Mouse (Mus musculus): ENCODE measurements around the gene Agap1.
A peak's percentile ranks its signal among the peaks of the same experiment; 100 is the strongest.

The Agap1 gene

DNA sequence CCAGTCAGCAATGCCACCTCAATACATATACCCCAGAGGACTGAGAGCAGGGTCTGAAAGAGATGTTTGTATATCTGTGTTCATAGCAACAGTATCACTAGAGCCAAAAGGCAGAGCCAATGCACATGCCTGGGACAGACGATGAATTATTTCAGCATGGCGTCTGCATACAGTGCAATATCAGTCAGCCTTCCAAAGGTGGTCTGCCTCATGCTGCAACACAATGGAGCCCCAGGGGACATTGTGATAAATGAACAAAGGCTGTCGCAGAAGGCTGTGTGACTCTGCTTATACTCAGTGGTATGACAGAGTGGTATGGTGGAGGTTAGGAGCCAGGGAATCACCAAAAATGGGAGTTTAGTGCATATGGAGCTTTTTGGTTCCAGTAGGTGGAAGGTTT is 10.6 kb upstream of the Agap1 start:
- no peaks in the 10 kb centered on the region for H3K27me3 ChIP-seq (ENCODE audit: control insufficient read depth, insufficient read depth, low read length, poor library complexity, severe bottlenecking)

DNA sequence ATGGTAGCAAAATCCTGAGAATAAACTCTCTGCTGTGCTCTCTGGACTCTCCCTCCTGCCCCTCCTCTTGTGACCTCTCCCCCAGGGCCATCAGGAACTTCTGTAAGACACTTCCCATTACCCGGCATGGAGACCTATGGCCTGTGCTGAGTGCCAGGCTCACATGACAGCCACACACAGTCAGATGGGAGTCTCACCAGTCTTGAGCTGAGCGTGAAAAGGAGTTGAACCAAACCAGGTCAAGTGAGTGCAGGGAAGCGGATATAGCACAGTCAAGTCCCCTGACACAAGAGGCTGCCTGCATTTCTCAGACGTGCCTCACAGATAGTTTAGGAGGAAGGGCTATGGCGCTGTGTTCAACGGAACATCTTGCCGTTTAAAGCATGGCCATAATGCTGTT is 4.5 kb upstream of the Agap1 start:
- Histone ChIP-seq H3K27me3 (ENCODE audit: control insufficient read depth, insufficient read depth, low read length, poor library complexity, severe bottlenecking) (no peaks in the 10 kb centered on the region), H3K36me3 (ENCODE audit: control insufficient read depth, insufficient read depth, low read length, poor library complexity, severe bottlenecking) (no peaks in the 10 kb centered on the region)
- DNase-seq (ENCODE audit: low read depth, low spot score): peak; percentile 3

More for the DNA sequence above, 10.6 kb upstream of the Agap1 start:
- H3K36me3 ChIP-seq (ENCODE audit: control insufficient read depth, insufficient read depth, low read length, poor library complexity, severe bottlenecking): no peaks in the 10 kb centered on the region
- DNase-seq (ENCODE audit: low read depth, low spot score): no peak

DNA sequence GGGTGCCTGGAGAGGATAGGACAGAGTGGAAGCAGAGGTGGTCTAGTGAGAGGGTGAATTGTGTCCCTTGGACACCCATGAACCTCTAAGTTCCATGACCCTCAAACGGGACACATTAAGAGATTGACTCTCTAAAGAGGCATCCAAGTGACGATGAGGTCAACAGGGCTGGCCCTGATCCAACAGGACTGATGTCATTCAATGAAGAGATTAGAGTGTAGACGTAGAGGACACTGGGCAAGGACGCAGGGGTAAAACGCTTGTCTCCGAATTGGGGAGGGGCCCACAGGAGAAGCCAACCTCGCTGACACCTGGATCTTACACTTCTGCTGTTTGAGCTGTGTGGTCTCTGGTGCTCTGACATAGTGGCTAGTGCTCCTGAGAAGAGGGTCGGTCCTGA is 2.5 kb upstream of the Agap1 start:
- no peak for DNase-seq (ENCODE audit: low read depth, low spot score)
- H3K36me3 ChIP-seq (ENCODE audit: control insufficient read depth, insufficient read depth, low read length, poor library complexity, severe bottlenecking): no peaks in the 10 kb centered on the region
- H3K27me3 ChIP-seq (ENCODE audit: control insufficient read depth, insufficient read depth, low read length, poor library complexity, severe bottlenecking): no peaks in the 10 kb centered on the region

DNA sequence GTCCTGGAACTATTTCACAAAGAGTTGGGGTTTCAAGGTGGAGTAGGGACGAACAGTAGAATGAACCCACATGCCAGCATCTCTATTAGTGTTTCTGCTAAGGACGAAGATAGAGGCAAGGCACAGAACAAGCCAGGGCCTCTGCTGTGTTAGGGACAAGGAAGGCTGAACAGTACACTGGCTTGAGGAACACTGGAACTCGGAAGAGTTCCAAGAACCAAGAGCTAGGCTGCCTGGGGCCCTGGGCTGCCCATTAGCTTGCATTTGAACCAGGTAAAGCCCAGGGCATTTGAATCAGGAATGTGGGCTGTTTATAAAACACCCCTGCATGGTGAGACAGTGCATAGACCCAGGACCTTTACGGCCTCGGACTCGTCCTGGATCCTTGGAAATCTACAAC is 940 bp upstream of the Agap1 start:
- DNase-seq (ENCODE audit: low read depth, low spot score): no peak
- Histone ChIP-seq H3K36me3 (ENCODE audit: control insufficient read depth, insufficient read depth, low read length, poor library complexity, severe bottlenecking) (no peaks in the 10 kb centered on the region), H3K27me3 (ENCODE audit: control insufficient read depth, insufficient read depth, low read length, poor library complexity, severe bottlenecking) (no peaks in the 10 kb centered on the region)

DNA sequence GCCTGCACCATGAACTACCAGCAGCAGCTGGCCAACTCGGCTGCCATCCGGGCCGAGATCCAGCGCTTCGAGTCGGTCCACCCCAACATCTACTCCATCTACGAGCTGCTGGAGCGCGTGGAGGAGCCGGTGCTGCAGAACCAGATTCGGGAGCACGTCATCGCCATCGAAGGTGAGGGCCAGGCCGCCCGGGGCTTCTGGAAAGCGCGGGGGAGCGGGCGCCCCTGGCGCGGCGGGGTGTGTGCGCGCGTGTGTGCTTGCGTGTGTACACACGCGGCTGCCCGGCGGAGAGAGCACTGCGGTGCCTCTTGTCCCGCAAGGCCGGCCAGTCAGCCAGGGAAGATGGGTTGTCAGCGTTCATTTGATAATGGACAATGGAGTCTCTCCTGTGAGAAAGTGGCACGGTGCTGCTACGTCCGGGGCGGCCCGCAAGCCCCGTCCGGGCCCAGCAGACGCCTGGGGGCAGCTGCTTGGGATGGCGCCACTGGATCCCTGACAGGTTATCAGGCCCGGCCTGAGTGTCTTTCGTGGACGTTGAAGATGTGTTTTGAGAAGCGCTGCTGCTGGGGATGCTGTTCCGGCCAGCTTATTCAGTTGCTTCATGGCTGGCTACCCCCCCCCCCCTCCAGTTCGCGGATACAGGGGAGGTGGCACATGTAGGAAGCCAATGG is 950 bp downstream of the Agap1 start:
- no peaks in the 10 kb centered on the region for H3K36me3 ChIP-seq (ENCODE audit: control insufficient read depth, insufficient read depth, low read length, poor library complexity, severe bottlenecking)
- no peak for DNase-seq (ENCODE audit: low read depth, low spot score)
- no peaks in the 10 kb centered on the region for H3K27me3 ChIP-seq (ENCODE audit: control insufficient read depth, insufficient read depth, low read length, poor library complexity, severe bottlenecking)

DNA sequence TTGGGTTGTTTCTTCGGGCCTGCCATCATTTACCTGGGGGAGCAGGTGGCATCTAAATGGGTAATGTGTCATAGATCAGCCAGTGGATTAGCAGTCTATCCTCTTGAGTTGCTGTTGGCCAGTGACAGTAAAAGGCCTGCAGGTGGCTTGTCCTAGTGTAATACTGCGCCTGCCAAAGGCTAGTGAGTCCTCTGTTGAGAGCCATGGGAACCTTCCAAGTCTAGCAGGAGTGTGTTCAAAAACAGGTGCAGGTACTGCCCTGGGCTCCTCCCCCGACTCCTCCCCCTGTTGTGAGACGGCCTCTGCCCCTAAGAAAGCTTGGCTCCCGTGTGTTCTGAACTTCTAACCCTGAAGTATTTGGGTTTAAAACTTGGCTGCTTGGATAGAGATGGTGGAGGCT is 1.9 kb downstream of the Agap1 start:
- no peaks in the 10 kb centered on the region for H3K27me3 ChIP-seq (ENCODE audit: control insufficient read depth, insufficient read depth, low read length, poor library complexity, severe bottlenecking)
- DNase-seq (ENCODE audit: low read depth, low spot score): no peak
- H3K36me3 ChIP-seq (ENCODE audit: control insufficient read depth, insufficient read depth, low read length, poor library complexity, severe bottlenecking): no peaks in the 10 kb centered on the region

DNA sequence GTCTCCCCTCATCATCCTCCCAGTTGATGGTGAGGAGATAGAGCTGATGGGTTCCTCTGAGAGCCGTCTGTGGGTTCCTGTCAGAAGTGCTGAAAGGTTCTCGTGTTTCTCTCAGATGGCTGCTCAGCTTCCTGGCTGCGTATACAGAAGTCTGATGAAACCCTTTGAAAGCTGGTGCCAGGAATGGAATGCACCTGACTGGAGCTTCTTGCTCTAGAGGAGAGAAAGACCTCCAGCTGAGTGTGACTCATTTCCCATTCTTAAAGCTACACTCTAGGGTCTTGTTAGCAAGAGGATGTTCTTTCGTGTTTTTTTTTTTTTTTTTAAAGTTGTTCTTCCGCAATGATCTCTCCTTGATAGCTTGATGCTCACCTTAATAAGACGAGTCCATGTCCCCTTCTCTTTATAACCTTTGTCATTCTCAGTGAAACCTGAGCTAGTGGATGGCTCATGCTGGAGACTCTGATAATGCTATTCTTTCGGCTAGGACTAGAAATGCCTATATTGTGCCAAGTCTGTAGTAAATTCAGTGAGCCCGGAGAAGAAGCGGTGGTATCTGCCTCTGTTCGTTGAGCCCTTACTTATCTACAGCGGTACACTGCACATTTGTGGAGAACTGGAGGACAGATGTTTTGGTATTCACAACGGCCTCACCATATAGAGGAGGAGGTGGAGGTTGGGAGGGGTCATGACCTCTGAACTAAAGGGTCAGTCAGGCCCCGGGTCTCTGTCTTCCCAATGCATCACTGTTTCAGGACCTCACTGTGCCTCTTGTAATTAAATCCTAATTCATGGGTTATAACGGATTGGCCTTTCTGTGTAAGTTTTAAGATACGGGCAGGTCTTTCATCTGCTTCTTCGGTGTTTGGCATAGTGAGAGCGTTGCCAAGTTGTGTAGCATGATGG is 2.8 kb downstream of the Agap1 start:
- H3K27me3 ChIP-seq (ENCODE audit: control insufficient read depth, insufficient read depth, low read length, poor library complexity, severe bottlenecking): no peaks in the 10 kb centered on the region
- H3K36me3 ChIP-seq (ENCODE audit: control insufficient read depth, insufficient read depth, low read length, poor library complexity, severe bottlenecking): no peaks in the 10 kb centered on the region
- DNase-seq (ENCODE audit: low read depth, low spot score): no peak

DNA sequence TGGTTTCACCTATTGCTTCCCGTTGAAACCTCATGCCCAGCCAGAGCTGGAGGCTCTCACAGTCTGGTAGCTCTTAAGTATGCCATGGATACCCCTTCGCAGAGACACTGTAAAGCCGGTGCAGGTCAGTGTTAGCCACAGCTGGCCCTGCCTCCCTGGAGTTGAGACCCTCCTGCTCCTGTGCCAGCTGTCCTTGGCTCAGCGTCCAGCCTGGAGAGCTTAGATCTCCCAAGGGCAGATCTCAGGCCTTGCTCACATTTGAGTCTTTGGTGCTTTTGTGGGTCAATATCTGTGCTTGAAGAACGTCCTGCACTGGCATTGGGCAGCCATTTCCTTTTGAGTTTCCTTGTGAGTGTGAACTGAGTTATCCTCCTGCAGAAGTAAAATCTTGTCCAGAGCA is 7.3 kb downstream of the Agap1 start:
- DNase-seq (ENCODE audit: low read depth, low spot score): no peak
- H3K36me3 ChIP-seq (ENCODE audit: control insufficient read depth, insufficient read depth, low read length, poor library complexity, severe bottlenecking): no peaks in the 10 kb centered on the region
- no peaks in the 10 kb centered on the region for H3K27me3 ChIP-seq (ENCODE audit: control insufficient read depth, insufficient read depth, low read length, poor library complexity, severe bottlenecking)

DNA sequence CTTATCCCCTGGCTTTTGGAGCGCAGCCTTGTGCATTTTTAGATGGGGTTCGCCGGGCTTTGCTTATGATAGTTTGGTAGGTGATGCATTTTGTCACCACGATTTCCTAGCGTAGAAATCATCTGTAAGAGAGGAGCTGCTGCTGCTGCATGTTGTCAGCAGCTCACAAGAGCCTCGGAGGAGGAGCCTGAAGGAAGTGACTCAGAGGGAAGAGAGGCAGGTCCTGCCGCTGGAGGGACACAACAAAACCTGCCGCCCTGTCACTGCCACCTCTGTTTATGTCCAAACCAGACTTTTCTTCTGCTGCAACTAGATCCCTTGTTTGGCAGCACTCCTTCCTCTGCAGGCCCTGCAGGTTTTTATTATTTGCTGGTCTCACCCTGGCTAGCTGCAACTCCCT is 8.5 kb downstream of the Agap1 start:
- Histone ChIP-seq H3K27me3 (ENCODE audit: control insufficient read depth, insufficient read depth, low read length, poor library complexity, severe bottlenecking) (no peaks in the 10 kb centered on the region), H3K36me3 (ENCODE audit: control insufficient read depth, insufficient read depth, low read length, poor library complexity, severe bottlenecking) (no peaks in the 10 kb centered on the region)
- DNase-seq (ENCODE audit: low read depth, low spot score): no peak

DNA sequence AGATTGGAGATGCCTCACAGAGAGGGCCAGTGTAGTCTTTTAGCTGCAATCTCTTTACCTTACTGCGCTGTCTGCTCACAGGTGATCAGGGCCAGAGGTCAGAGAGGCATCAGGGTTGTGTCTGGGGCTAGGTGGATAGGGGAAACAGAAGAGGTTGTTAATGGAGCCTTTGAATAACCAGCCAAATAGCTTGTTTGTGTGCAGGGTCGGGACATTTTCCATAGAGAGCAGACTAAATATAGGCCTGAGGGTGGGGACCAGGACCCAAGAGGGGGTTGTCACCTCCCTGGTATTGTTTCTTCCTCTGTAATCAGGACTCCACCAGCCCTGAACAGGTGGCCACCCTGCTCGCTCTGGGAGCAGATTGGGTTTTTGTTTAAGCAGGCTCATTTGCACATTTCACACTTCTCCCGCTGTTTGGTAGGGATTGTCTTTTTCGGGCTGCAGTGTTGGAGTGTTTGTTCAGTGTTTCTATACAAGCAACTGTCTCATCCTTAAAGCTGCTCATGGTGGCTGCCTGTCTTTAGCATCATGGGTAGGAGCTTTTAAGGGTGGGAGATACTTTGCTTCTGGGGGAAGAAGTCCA is 10.9 kb downstream of the Agap1 start:
- no peaks in the 10 kb centered on the region for H3K36me3 ChIP-seq (ENCODE audit: control insufficient read depth, insufficient read depth, low read length, poor library complexity, severe bottlenecking)
- DNase-seq (ENCODE audit: low read depth, low spot score): no peak
- H3K27me3 ChIP-seq (ENCODE audit: control insufficient read depth, insufficient read depth, low read length, poor library complexity, severe bottlenecking): no peaks in the 10 kb centered on the region

DNA sequence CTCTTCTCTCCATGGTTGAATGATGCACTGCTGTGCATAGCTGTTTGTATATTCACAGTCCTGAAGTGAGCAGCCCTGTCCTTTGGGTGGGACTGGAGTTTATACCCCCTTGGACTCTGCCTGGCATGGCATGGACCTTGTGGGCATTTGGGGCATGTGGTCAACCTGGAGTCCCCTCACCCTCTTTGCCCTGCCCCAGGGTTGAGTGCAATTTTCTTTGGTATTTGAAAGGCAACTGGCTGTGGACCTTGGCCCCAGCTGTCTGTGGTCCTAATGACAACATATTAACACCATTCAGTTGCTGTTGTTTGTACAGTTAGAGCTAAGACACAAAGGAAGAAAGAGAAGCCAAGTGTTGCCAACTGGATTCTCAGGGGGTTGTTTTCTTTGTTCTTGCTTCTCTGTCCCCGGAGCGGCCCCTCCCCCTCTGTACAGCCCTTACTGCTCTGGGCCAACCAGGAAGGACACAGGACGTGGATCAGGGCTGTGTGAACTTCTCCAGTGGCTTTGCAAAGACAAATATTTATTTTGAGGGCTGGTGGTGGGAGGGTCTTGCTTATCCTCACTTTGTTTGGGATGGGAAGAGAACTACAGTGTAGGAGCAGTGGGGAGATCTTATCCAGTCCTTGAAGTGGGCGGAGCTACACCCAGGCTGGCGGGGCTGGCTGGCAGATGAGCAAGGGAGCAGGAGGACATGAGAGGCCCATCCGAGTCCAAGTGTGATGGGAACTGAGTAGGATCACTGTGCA is 12.9 kb downstream of the Agap1 start:
- no peaks in the 10 kb centered on the region for H3K27me3 ChIP-seq (ENCODE audit: control insufficient read depth, insufficient read depth, low read length, poor library complexity, severe bottlenecking)
- no peaks in the 10 kb centered on the region for H3K36me3 ChIP-seq (ENCODE audit: control insufficient read depth, insufficient read depth, low read length, poor library complexity, severe bottlenecking)

DNA sequence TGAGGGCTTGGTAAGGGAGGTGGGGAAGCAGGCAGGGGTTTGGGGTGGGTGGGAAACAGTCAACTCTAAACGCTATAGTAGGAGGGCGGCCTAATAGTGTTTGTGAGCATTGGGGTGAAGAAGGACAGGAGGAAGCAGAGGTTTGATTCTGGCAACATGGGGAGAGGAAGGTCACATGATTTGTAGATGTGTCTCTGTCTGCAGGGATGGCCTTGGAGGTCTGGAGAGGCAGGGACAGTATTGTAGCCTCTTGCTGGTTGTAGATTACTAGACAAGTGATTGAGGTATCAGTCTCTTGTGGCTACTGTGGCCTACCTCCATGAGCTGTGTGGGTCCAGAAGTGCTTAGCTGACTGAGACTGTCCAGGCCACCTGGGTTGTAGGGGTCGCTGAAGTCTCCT is 13.5 kb downstream of the Agap1 start:
- DNase-seq (ENCODE audit: low read depth, low spot score): no peak
- H3K27me3 ChIP-seq (ENCODE audit: control insufficient read depth, insufficient read depth, low read length, poor library complexity, severe bottlenecking): no peaks in the 10 kb centered on the region
- H3K36me3 ChIP-seq (ENCODE audit: control insufficient read depth, insufficient read depth, low read length, poor library complexity, severe bottlenecking): no peaks in the 10 kb centered on the region

More for the DNA sequence above, 12.9 kb downstream of the Agap1 start:
- no peak for DNase-seq (ENCODE audit: low read depth, low spot score)

DNA sequence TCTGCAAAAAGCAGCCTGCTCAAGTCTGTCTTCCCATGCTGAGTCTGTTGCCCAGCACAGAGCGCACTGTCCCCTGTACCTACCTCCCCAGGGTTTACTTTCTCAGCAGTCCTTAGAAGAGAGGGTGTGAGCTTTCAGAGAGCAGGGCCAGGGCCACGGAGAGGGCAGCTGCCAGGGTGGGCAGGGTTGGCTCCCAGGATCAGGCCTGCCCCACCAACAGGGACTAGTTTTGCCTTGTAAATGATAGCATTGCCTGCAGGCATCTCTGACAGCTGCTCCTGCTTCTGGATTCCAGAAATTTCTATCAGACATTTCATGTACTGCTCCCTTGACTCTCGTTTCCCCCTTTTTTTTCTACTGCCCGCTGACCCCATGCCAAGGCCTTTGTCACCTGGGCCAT is 16.8 kb downstream of the Agap1 start:
- no peaks in the 10 kb centered on the region for H3K27me3 ChIP-seq (ENCODE audit: control insufficient read depth, insufficient read depth, low read length, poor library complexity, severe bottlenecking)
- DNase-seq (ENCODE audit: low read depth, low spot score): no peak
- no peaks in the 10 kb centered on the region for H3K36me3 ChIP-seq (ENCODE audit: control insufficient read depth, insufficient read depth, low read length, poor library complexity, severe bottlenecking)

DNA sequence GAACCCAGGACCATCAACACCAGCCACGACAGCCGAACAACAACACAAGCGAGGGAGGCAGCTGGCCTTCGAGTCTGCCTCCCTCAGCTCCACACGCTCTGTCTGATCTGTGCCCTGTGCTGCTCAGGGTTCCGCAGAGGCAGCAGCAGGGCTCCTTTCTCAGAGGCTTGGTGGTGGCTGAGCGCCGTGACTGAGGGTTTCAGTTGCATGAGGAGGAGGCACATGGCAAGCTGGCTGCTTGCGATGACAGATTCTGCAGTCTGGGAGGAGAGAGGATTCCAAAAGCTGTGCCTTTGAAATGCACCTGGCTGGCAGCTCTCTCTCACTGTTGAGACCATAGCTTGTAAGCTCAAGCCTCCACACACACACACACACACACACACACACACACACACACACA is 17.3 kb downstream of the Agap1 start:
- DNase-seq (ENCODE audit: low read depth, low spot score): no peak

DNA sequence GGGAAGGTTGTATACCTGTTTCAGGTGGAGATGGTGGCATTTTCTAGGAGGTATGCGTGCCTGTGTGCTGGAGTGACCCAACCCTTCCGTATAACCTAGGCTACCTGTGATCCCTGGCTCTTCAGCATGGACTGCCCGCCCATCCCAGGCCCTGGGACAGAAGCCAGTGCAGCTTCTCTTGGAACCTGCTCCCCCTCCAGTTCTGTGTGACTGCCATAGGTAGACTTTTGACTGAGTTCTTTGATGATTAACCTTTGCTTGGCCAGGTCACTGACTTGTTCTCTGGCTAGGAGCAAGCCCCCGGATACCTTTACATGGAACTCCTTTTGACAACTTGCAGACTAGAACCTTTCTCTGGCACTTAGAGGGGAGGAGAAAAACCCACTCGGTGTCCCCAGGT is 19.3 kb downstream of the Agap1 start:
- Histone ChIP-seq H3K36me3 (ENCODE audit: control insufficient read depth, insufficient read depth, low read length, poor library complexity, severe bottlenecking) (no peaks in the 10 kb centered on the region), H3K27me3 (ENCODE audit: control insufficient read depth, insufficient read depth, low read length, poor library complexity, severe bottlenecking) (no peaks in the 10 kb centered on the region)
- DNase-seq (ENCODE audit: low read depth, low spot score): no peak

More for the DNA sequence above, 17.3 kb downstream of the Agap1 start:
- Histone ChIP-seq H3K36me3 (ENCODE audit: control insufficient read depth, insufficient read depth, low read length, poor library complexity, severe bottlenecking) (no peaks in the 10 kb centered on the region), H3K27me3 (ENCODE audit: control insufficient read depth, insufficient read depth, low read length, poor library complexity, severe bottlenecking) (no peaks in the 10 kb centered on the region)
